Mouse (Mus musculus): ENCODE measurements around the gene Nr0b2.
"Not testable (repeated sequence)": the region's sequence is repeated elsewhere in the genome, so short reads cannot be mapped to it uniquely, and the experiment has no call there.

Nr0b2 gene

GRCm38 (mm10) chr4:133552768-133553447 is at the start of gene Nr0b2:
Gene Nr0b2 (plus strand): TSS chr4:133553376.
- no peak for ATAC-seq (ENCODE audit: low TSS enrichment)

- ATAC-seq (ENCODE audit: low TSS enrichment): no peak
These were observed 48.9 kb upstream of the Nr0b2 start for GRCm38 (mm10) chr4:133504300-133504699.

- ATAC-seq (ENCODE audit: low TSS enrichment): no peak
These were observed 48.3 kb upstream of the Nr0b2 start for GRCm38 (mm10) chr4:133504755-133505485.

GRCm38 (mm10) chr4:133506573-133506972 is 46.6 kb upstream of the Nr0b2 start:
- no peak for ATAC-seq (ENCODE audit: low TSS enrichment)

GRCm38 (mm10) chr4:133508990-133509389 is 44.2 kb upstream of the Nr0b2 start:
- peak; percentile 56; the same call in 1 of the 2 replicates for ATAC-seq (ENCODE audit: low TSS enrichment)

GRCm38 (mm10) chr4:133511050-133511449 is 42.1 kb upstream of the Nr0b2 start:
- ATAC-seq (ENCODE audit: low TSS enrichment): no peak

GRCm38 (mm10) chr4:133512511-133512910 is 40.7 kb upstream of the Nr0b2 start:
- ATAC-seq (ENCODE audit: low TSS enrichment): not testable (repeated sequence)

GRCm38 (mm10) chr4:133512972-133513371 is 40.2 kb upstream of the Nr0b2 start:
- peak; percentile 85 for ATAC-seq (ENCODE audit: low TSS enrichment)

GRCm38 (mm10) chr4:133518601-133519368 is 34.4 kb upstream of the Nr0b2 start, which contains the start of gene Kdf1:
Gene Kdf1 (plus strand): TSS chr4:133518963.
- ATAC-seq (ENCODE audit: low TSS enrichment): no peak

- no peak for ATAC-seq (ENCODE audit: low TSS enrichment)
These were observed 33.9 kb upstream of the Nr0b2 start for GRCm38 (mm10) chr4:133519369-133519665.

GRCm38 (mm10) chr4:133521502-133521901 is 31.7 kb upstream of the Nr0b2 start:
- peak; percentile 78; the same call in 1 of the 2 replicates for ATAC-seq (ENCODE audit: low TSS enrichment)

GRCm38 (mm10) chr4:133527788-133528187 is 25.4 kb upstream of the Nr0b2 start:
- no peak for ATAC-seq (ENCODE audit: low TSS enrichment)

GRCm38 (mm10) chr4:133532777-133533176 is 20.4 kb upstream of the Nr0b2 start:
- ATAC-seq (ENCODE audit: low TSS enrichment): no peak

GRCm38 (mm10) chr4:133536081-133536480 is 17.1 kb upstream of the Nr0b2 start:
- no peak for ATAC-seq (ENCODE audit: low TSS enrichment)

- ATAC-seq (ENCODE audit: low TSS enrichment): no peak
These were observed 16.5 kb upstream of the Nr0b2 start for GRCm38 (mm10) chr4:133536652-133537051.

- peak; percentile 100 for ATAC-seq (ENCODE audit: low TSS enrichment)
These were observed 7.6 kb upstream of the Nr0b2 start, which contains the start of gene Nudc for GRCm38 (mm10) chr4:133545272-133546231. Gene Nudc (minus strand): TSS chr4:133545996.

- no peak for ATAC-seq (ENCODE audit: low TSS enrichment)
These were observed 1.1 kb upstream of the Nr0b2 start for GRCm38 (mm10) chr4:133552029-133552428.

GRCm38 (mm10) chr4:133553448-133554330 is 513 bp downstream of the Nr0b2 start:
- no peak for ATAC-seq (ENCODE audit: low TSS enrichment)

- ATAC-seq (ENCODE audit: low TSS enrichment): no peak
These were observed 4.0 kb downstream of the Nr0b2 start for GRCm38 (mm10) chr4:133557041-133557717.

GRCm38 (mm10) chr4:133559846-133560245 is 6.7 kb downstream of the Nr0b2 start:
- no peak for ATAC-seq (ENCODE audit: low TSS enrichment)

Data from frontal cortex, adult (tissue).